Mouse (Mus musculus): ENCODE results near the gene Zdhhc17. TPM values are rescaled to one million over a fixed set of nuclear protein-coding genes. Genes with fewer than 3 reads are reported as not detected.

The Zdhhc17 gene
- total and polyA plus RNA-seq, 3 experiments = 5.8 to 8.0 (median 7.3) TPM

DNA sequence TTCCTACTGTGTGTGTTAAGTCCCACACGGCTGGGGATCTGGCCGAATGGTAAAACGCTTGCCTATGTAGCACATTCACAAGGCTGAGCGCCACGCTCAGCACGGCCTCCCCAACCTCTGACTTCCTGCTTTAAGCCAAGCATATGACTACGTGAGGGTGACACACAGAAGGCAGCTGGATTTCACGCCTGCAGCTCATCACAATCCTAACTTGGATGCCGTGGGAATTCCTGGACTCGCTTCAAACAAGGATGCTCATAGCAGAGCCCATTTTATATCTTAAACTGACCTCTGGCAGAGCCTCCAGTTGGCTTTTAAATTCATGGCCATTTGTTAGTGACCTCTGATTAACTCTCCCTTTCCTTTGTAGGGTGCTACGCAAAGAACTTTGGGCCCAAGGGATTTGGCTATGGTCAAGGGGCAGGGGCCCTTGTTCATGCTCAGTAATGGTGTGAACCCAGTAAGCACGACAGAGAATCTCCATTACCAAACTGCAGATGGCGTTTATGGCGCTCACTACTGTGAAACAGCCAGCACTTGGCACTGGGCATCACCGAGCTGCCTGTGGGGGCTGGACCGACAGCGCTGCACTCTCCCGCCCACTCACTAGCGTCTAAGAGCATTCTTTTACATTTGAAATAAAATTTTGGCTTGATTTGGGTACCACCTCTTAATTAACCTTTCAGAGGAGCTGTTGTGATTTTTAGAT is 70.9 kb downstream of the Zdhhc17 start:
- H3K27me3 ChIP-seq (replicated peaks) = no peaks in the 10 kb centered on the region
- peaks cover 3 to 15% of the 10 kb centered on the region in 2 experiments for H3K36me3 ChIP-seq (replicated peaks in 1 of 2; ENCODE audit: control insufficient read depth in 1 of 2, insufficient read depth in 1 of 2, low read length in 1 of 2)
- dilution Hi-C loops (cut with MboI; ENCODE audit: extremely low pct_ligation_motif_present, extremely low pct_unique_long_range_greater_than_20kb, low sequenced_read_pairs) = no loop called here
- H3K4me1 ChIP-seq (ENCODE audit: control insufficient read depth in 1 of 2, insufficient read depth in 2 of 2) = peaks cover 0 to 7% of the 10 kb centered on the region in 2 experiments; a peak in 2 of 4 replicates
- H3K27ac ChIP-seq (ENCODE audit: insufficient read depth, low read depth) = no peak overlapping the region
- H3K4me2 ChIP-seq (ENCODE audit: insufficient read depth, low read depth, poor library complexity, severe bottlenecking) = no peak overlapping the region
- H3K9me3 ChIP-seq (replicated peaks; ENCODE audit: low read length) = no peaks in the 10 kb centered on the region
- in situ Hi-C loops (cut with MboI; ENCODE audit: low pct_ligation_motif_present, low pct_unique_long_range_greater_than_20kb, low sequenced_read_pairs) = no loop called here
- no peak for DNase-seq (ENCODE audit: extremely low read depth)
- H3K79me2 ChIP-seq (replicated peaks; ENCODE audit: control insufficient read depth, extremely low read depth, insufficient read depth, poor library complexity, severe bottlenecking) = no peaks in the 10 kb centered on the region
- H3K9ac ChIP-seq (ENCODE audit: insufficient read depth, low read depth) = no peak overlapping the region
- TF ChIP-seq MAFK (IDR thresholded peaks at IDR 0.05; ENCODE audit: insufficient replicate concordance, low read length) = no peak
- TF ChIP-seq POLR2A (IDR thresholded peaks at IDR 0.05; ENCODE audit: low read depth, low read length) = no peak
- TF ChIP-seq POLR2AphosphoS2 (IDR thresholded peaks at IDR 0.05; ENCODE audit: low read depth, low read length) = no peak
- TF ChIP-seq E2F4 (IDR thresholded peaks at IDR 0.05; ENCODE audit: insufficient replicate concordance, low read depth, low read length) = no peak
- TF ChIP-seq TCF12 (IDR thresholded peaks at IDR 0.05; ENCODE audit: low read depth, low read length) = no peak
- TF ChIP-seq ELF1 (IDR thresholded peaks at IDR 0.05; ENCODE audit: low read depth, low read length) = no peak
- TF ChIP-seq EP300 (IDR thresholded peaks at IDR 0.05; ENCODE audit: low read length) = no peak
- TF ChIP-seq RAD21 (IDR thresholded peaks at IDR 0.05; ENCODE audit: low read depth, low read length) = no peak
- TF ChIP-seq CHD2 (IDR thresholded peaks at IDR 0.05; ENCODE audit: low read length) = no peak
- no peak for TF ChIP-seq GABPA (IDR thresholded peaks at IDR 0.05; ENCODE audit: insufficient replicate concordance, low read depth, low read length)
- no peak for TF ChIP-seq USF1 (IDR thresholded peaks at IDR 0.05; ENCODE audit: low read depth, low read length)
- no peak overlapping the region for H3K4me3 ChIP-seq (replicated peaks in 1 of 3; ENCODE audit: low read depth in 2 of 3, low read length in 2 of 3, poor library complexity in 1 of 3)

DNA sequence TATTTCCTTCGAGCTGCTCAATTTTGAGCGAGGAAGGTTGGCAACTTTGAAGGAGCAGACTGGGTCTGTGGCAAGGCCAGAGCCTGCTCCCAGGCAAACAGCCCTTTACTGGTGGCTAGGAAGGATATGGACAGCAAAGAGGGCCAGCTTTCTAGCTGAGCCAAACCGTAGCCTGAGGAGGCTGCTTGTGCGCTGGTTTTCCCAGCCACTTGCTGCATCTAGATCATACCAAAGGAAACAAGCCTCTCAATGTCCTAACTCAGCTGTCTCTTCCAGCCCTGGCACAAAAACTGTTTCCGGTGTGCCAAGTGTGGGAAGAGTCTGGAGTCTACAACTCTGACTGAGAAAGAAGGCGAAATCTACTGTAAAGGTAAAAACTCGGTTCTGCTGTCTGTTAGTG is 71.6 kb downstream of the Zdhhc17 start:
- DNase-seq (ENCODE audit: extremely low read depth) = no peak
- Histone ChIP-seq H3K9me3 (replicated peaks; ENCODE audit: low read length) (no peaks in the 10 kb centered on the region), H3K4me2 (ENCODE audit: insufficient read depth, low read depth, poor library complexity, severe bottlenecking) (no peak overlapping the region), H3K4me1 (ENCODE audit: control insufficient read depth in 1 of 2, insufficient read depth in 2 of 2) (peaks cover 0 to 7% of the 10 kb centered on the region in 2 experiments; a peak in 2 of 4 replicates), H3K4me3 (replicated peaks in 1 of 3; ENCODE audit: low read depth in 2 of 3, low read length in 2 of 3, poor library complexity in 1 of 3) (no peak overlapping the region), H3K79me2 (replicated peaks; ENCODE audit: control insufficient read depth, extremely low read depth, insufficient read depth, poor library complexity, severe bottlenecking) (no peaks in the 10 kb centered on the region), H3K36me3 (replicated peaks in 1 of 2; ENCODE audit: control insufficient read depth in 1 of 2, insufficient read depth in 1 of 2, low read length in 1 of 2) (peaks cover 3 to 11% of the 10 kb centered on the region in 2 experiments), H3K27me3 (replicated peaks) (no peaks in the 10 kb centered on the region), H3K9ac (ENCODE audit: insufficient read depth, low read depth) (no peak overlapping the region), H3K27ac (ENCODE audit: insufficient read depth, low read depth) (no peak overlapping the region)
- dilution Hi-C loops (cut with MboI; ENCODE audit: extremely low pct_ligation_motif_present, extremely low pct_unique_long_range_greater_than_20kb, low sequenced_read_pairs) (no loop called here), in situ Hi-C loops (cut with MboI; ENCODE audit: low pct_ligation_motif_present, low pct_unique_long_range_greater_than_20kb, low sequenced_read_pairs) (no loop called here)
- TF ChIP-seq PAX5 (IDR thresholded peaks at IDR 0.05; ENCODE audit: low read length) = no peak
- no peak for TF ChIP-seq ZKSCAN1 (IDR thresholded peaks at IDR 0.05; ENCODE audit: borderline replicate concordance, low read depth, low read length)
- no peak for TF ChIP-seq UBTF (IDR thresholded peaks at IDR 0.05; ENCODE audit: low read depth, low read length)
- TF ChIP-seq JUND (conservative IDR thresholded peaks at IDR 0.05; ENCODE audit: low read depth, low read length) = no peak
- no peak for TF ChIP-seq TCF12 (IDR thresholded peaks at IDR 0.05; ENCODE audit: low read depth, low read length)
- TF ChIP-seq ZNF384 (IDR thresholded peaks at IDR 0.05; ENCODE audit: low read depth, low read length) = no peak
- no peak for TF ChIP-seq RAD21 (IDR thresholded peaks at IDR 0.05; ENCODE audit: low read depth, low read length)
- TF ChIP-seq HCFC1 (IDR thresholded peaks at IDR 0.05; ENCODE audit: low read depth, low read length) = no peak
- no peak for TF ChIP-seq CHD2 (IDR thresholded peaks at IDR 0.05; ENCODE audit: low read length)
- TF ChIP-seq POLR2AphosphoS2 (IDR thresholded peaks at IDR 0.05; ENCODE audit: low read depth, low read length) = no peak
- TF ChIP-seq TBP (conservative IDR thresholded peaks at IDR 0.05; ENCODE audit: low read depth, low read length) = no peak
- no peak for TF ChIP-seq MEF2A (IDR thresholded peaks at IDR 0.05; ENCODE audit: borderline replicate concordance, low read depth, low read length)
- no peak for TF ChIP-seq USF2 (conservative IDR thresholded peaks at IDR 0.05; ENCODE audit: low read depth, low read length)
- TF ChIP-seq MAX (IDR thresholded peaks at IDR 0.05; ENCODE audit: low read length) = no peak
- TF ChIP-seq BHLHE40 (IDR thresholded peaks at IDR 0.05; ENCODE audit: low read depth, low read length) = no peak
- no peak for TF ChIP-seq MXI1 (IDR thresholded peaks at IDR 0.05; ENCODE audit: low read depth, low read length)
- no peak for TF ChIP-seq ETS1 (conservative IDR thresholded peaks at IDR 0.05; ENCODE audit: low read depth, low read length)
